Mouse (Mus musculus) spleen, adult 2 months (tissue): ENCODE measurements around the gene Camk1d.

ENCODE experiments used
- CTCF ChIP-seq: fragments of 200-500 bp; IDR thresholded peaks from 2 replicates; pipeline ENCODE4 v1.5.1; 2011; ENCODE audit warnings: mild to moderate bottlenecking, inconsistent platforms; ENCODE audit not compliant: insufficient read depth, insufficient read length, insufficient replicate concordance; ENCODE audit errors: extremely low read depth
- POLR2A ChIP-seq: fragments of 200-500 bp; IDR thresholded peaks from 2 replicates; pipeline ENCODE4 v1.6.1; 2011; ENCODE audit warnings: low read depth, low read length, inconsistent platforms

GRCm38 (mm10) chr2:5301286-5301685 lies 413.0 kb downstream of the Camk1d start:
- TF ChIP-seq CTCF (no peak), POLR2A (no peak)
